Mouse (Mus musculus): ENCODE measurements around the gene Emilin3.

DNA sequence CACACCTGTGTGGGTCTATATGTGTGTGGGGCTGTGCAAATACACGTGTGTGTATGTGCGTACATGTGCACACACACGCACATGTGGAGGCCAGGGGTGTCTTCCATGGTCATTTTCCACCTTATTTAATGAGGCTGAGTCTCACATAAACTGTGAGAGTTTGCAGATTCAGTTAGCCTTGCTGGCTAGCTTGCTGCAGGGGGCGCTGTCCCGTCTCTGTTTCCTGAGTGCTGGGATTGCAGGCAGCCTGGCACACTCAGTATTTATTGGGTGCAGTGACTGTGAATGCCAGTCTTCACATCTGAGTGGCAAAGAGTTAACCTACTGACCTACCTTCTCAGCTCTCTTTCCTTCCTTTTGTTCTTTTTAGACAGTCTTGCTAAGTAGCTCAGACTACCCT is 21.8 kb upstream of the Emilin3 start:
- no peak for TF ChIP-seq POLR2A (IDR thresholded peaks at IDR 0.05; ENCODE audit: borderline replicate concordance, insufficient read depth, low read length)
- no peak; the same call in 1 of the 2 replicates for TF ChIP-seq CTCF (IDR thresholded peaks at IDR 0.05; ENCODE audit: borderline replicate concordance, insufficient read depth, low read depth, low read length)

Data from cerebellum, adult 2 months (tissue).